Mouse (Mus musculus) T-cell, adult 2 months (primary cell): ENCODE measurements around the gene Kcns3.
"Not testable (repeated sequence)": the region's sequence is repeated elsewhere in the genome, so short reads cannot be mapped to it uniquely, and the experiment has no call there.

ENCODE experiments used
- DNase-seq: peaks from one replicate; pipeline ENCODE4 v3.0.0; 2022; ENCODE audit warnings: low spot score

Gene Kcns3

GRCm38 (mm10) chr12:11071079-11071478 is 79.8 kb downstream of the Kcns3 start:
- DNase-seq: no peak

GRCm38 (mm10) chr12:11066865-11067264 is 84.0 kb downstream of the Kcns3 start:
- DNase-seq: no peak

- not testable (repeated sequence) for DNase-seq
These were observed 98.2 kb downstream of the Kcns3 start for GRCm38 (mm10) chr12:11052676-11053075.

GRCm38 (mm10) chr12:11041821-11042220 is 109.0 kb downstream of the Kcns3 start:
- no peak for DNase-seq
